17 mouse cellular contexts compared by ENCODE assay signal in genomic region chr11:98320381-98320780, GRCm38 (mm10). TPM values are rescaled to one million over a fixed set of nuclear protein-coding genes. Genes with fewer than 3 reads are reported as not detected.
DNase-seq lines count a peak whose midpoint lies in the region; ATAC-seq and TF ChIP-seq lines count a peak whose summit lies in the region.
"Had no signal": no experiment of that assay in that cellular context is flagged by ENCODE, and none has a peak within 500 bp of the region (broad histone marks: within the 10 kb centered on the region; RNA-seq: fewer than 3 reads in every experiment).

No protein-coding gene starts in this region.

- H3K4me1 ChIP-seq in hindbrain, embryonic 15.5 days (replicated peaks), result peaks cover 37% of the 10 kb centered on the region; the same call in 1 of the 2 replicates
- H3K4me1 ChIP-seq in hindbrain, embryonic 10.5 days (replicated peaks), result no peaks in the 10 kb centered on the region
- H3K4me1 ChIP-seq in forebrain, embryonic 11.5 days (replicated peaks; ENCODE audit: control insufficient read depth, insufficient read depth, low read length), result no peaks in the 10 kb centered on the region
- H3K4me1 ChIP-seq in intestine, embryonic 15.5 days (replicated peaks), result no peaks in the 10 kb centered on the region
- H3K4me1 ChIP-seq in liver, postnatal 0 days (ENCODE audit: insufficient read depth), result no peaks in the 10 kb centered on the region
- H3K4me1 ChIP-seq: limb, embryonic 12.5 days; megakaryocyte, embryonic 14.5 days had no signal

- TF ChIP-seq EP300 in liver, postnatal 0 days (IDR thresholded peaks at IDR 0.05; ENCODE audit: low read depth), result no peak

- no peaks in the 10 kb centered on the region for H3K36me3 ChIP-seq in hindbrain, embryonic 15.5 days
- H3K36me3 ChIP-seq in hindbrain, embryonic 10.5 days, result no peaks in the 10 kb centered on the region
- no peaks in the 10 kb centered on the region for H3K36me3 ChIP-seq in forebrain, embryonic 11.5 days (ENCODE audit: control insufficient read depth, insufficient read depth, low read length)
- no peaks in the 10 kb centered on the region for H3K36me3 ChIP-seq in intestine, embryonic 15.5 days
- H3K36me3 ChIP-seq in liver, postnatal 0 days (replicated peaks; ENCODE audit: insufficient read depth, low read length), result no peaks in the 10 kb centered on the region
- H3K36me3 ChIP-seq: limb, embryonic 12.5 days had no signal

- no peak for DNase-seq in hindbrain, embryonic 10.5 days (ENCODE audit: low spot score)
- peak; percentile 66 for DNase-seq in right cerebral cortex, postnatal 4 days
- DNase-seq in right cerebral cortex, adult 2 months (ENCODE audit: low spot score in 2 of 2), result no peak
- peak; percentile 54 for DNase-seq in forebrain, embryonic 11.5 days (ENCODE audit: low spot score)
- no peak for DNase-seq in liver
- no peak for DNase-seq in liver, postnatal 0 days
- DNase-seq: gastrocnemius, postnatal 25 days; lung, embryonic 14.5 days had no signal

- TF ChIP-seq CTCF in liver, postnatal 0 days (IDR thresholded peaks at IDR 0.05; ENCODE audit: low read depth), result no peak

- peak overlapping the region; percentile 69 for H3K27ac ChIP-seq in hindbrain, embryonic 15.5 days (replicated peaks)
- H3K27ac ChIP-seq in hindbrain, embryonic 10.5 days, result no peak overlapping the region
- H3K27ac ChIP-seq in forebrain, embryonic 11.5 days (ENCODE audit: low read depth, low read length), result no peak overlapping the region
- no peak overlapping the region for H3K27ac ChIP-seq in intestine, embryonic 15.5 days
- no peak overlapping the region for H3K27ac ChIP-seq in liver, postnatal 0 days (ENCODE audit: low read depth)
- H3K27ac ChIP-seq: limb, embryonic 12.5 days had no signal

- no peaks in the 10 kb centered on the region for H3K9me3 ChIP-seq in hindbrain, embryonic 15.5 days
- H3K9me3 ChIP-seq in hindbrain, embryonic 10.5 days, result no peaks in the 10 kb centered on the region
- no peaks in the 10 kb centered on the region for H3K9me3 ChIP-seq in forebrain, embryonic 11.5 days (ENCODE audit: control insufficient read depth, low read length)
- H3K9me3 ChIP-seq in intestine, embryonic 15.5 days, result no peaks in the 10 kb centered on the region
- no peaks in the 10 kb centered on the region for H3K9me3 ChIP-seq in liver, postnatal 0 days (ENCODE audit: low read length)
- H3K9me3 ChIP-seq: limb, embryonic 12.5 days; megakaryocyte, embryonic 14.5 days had no signal

- H3K27me3 ChIP-seq in hindbrain, embryonic 15.5 days, result peaks cover 89% of the 10 kb centered on the region
- H3K27me3 ChIP-seq in hindbrain, embryonic 10.5 days (ENCODE audit: insufficient read depth, poor library complexity, severe bottlenecking), result peaks cover 100% of the 10 kb centered on the region
- peaks cover 100% of the 10 kb centered on the region for H3K27me3 ChIP-seq in forebrain, embryonic 11.5 days (ENCODE audit: control insufficient read depth, insufficient read depth, low read length)
- H3K27me3 ChIP-seq in intestine, embryonic 15.5 days (replicated peaks), result peaks cover 100% of the 10 kb centered on the region
- peaks cover 98% of the 10 kb centered on the region for H3K27me3 ChIP-seq in liver, postnatal 0 days (ENCODE audit: insufficient read depth, low read length)

- 0 out of 2 replicates have a peak overlapping the region, but pooled peaks have one; percentile 3 for H3K4me3 ChIP-seq in hindbrain, embryonic 15.5 days
- H3K4me3 ChIP-seq in hindbrain, embryonic 10.5 days, result no peak overlapping the region
- H3K4me3 ChIP-seq in forebrain, embryonic 11.5 days (ENCODE audit: low read depth, low read length), result no peak overlapping the region
- H3K4me3 ChIP-seq in intestine, embryonic 15.5 days (replicated peaks), result no peak overlapping the region
- no peak overlapping the region for H3K4me3 ChIP-seq in liver, postnatal 0 days (ENCODE audit: low read depth, low read length)
- H3K4me3 ChIP-seq: limb, embryonic 12.5 days; megakaryocyte, embryonic 14.5 days had no signal

- H3K4me2 ChIP-seq in hindbrain, embryonic 15.5 days, result peak overlapping the region; percentile 39
- H3K4me2 ChIP-seq in forebrain, embryonic 11.5 days (ENCODE audit: low read depth, low read length, severe bottlenecking), result no peak overlapping the region
- no peak overlapping the region for H3K4me2 ChIP-seq in intestine, embryonic 15.5 days (replicated peaks)
- no peak overlapping the region for H3K4me2 ChIP-seq in liver, postnatal 0 days (ENCODE audit: low read depth, low read length)
- H3K4me2 ChIP-seq: limb, embryonic 12.5 days; lung, embryonic 14.5 days had no signal

- H3K9ac ChIP-seq in hindbrain, embryonic 15.5 days, result no peak overlapping the region
- H3K9ac ChIP-seq in forebrain, embryonic 11.5 days (ENCODE audit: low read length), result no peak overlapping the region
- H3K9ac ChIP-seq in intestine, embryonic 15.5 days, result no peak overlapping the region
- H3K9ac ChIP-seq in liver, postnatal 0 days (replicated peaks), result no peak overlapping the region
- H3K9ac ChIP-seq: limb, embryonic 12.5 days; lung, embryonic 14.5 days had no signal

- WGBS in hindbrain, embryonic 15.5 days, result 6% methylated on average over 12 of the region's 12 CpGs
- 8% methylated on average over 12 of the region's 12 CpGs for WGBS in hindbrain, embryonic 10.5 days
- 12% methylated on average over 12 of the region's 12 CpGs for WGBS in forebrain, embryonic 11.5 days
- whole genome bisulfite sequencing in intestine, embryonic 15.5 days, result 14% methylated on average over 12 of the region's 12 CpGs
- 18% methylated on average over 12 of the region's 12 CpGs for WGBS in liver, postnatal 0 days (ENCODE audit: insufficient replicate concordance)

- ATAC-seq in hindbrain, embryonic 15.5 days (ENCODE audit: low FRiP score, low read depth), result no peak
- no peak for ATAC-seq in forebrain, embryonic 11.5 days (replicated peaks; ENCODE audit: low FRiP score)
- no peak for ATAC-seq in intestine, embryonic 15.5 days
- ATAC-seq in liver, postnatal 0 days, result no peak
- ATAC-seq: intestine, embryonic 16.5 days had no signal

RNA-seq across cellular contexts. Expression of gene Neurod2, which starts 9.1 kb away (rescaled TPM):
- 20.9 and 28.6 TPM in 2 replicates for polyA plus RNA-seq in hindbrain, embryonic 15.5 days (2015; fragmentation: Nextera tagmentation; extraction: Ambion mirVana)
- 0.07 and 0.13 TPM in 2 replicates for polyA plus RNA-seq in hindbrain, embryonic 10.5 days (2016; fragmentation: Nextera tagmentation; extraction: Ambion mirVana)
- 3.8 and 5.8 TPM in 2 replicates for polyA plus RNA-seq in forebrain, embryonic 11.5 days (2014; fragmentation: Nextera tagmentation; extraction: Ambion mirVana)
- polyA plus RNA-seq in intestine, embryonic 15.5 days (2015; fragmentation: Nextera tagmentation; extraction: Ambion mirVana), result 0.09 TPM in 2 replicates
- polyA plus RNA-seq in liver, postnatal 0 days (2015; fragmentation: Nextera tagmentation; extraction: Ambion mirVana), result not detected in 2 replicates
- polyA plus RNA-seq: heart, embryonic 14.5 days; large intestine, adult 2 months; lung, embryonic 14.5 days; stomach, embryonic 16.5 days; urinary bladder, adult 2 months had no signal

RNA-seq across cellular contexts. Expression of gene Ppp1r1b, which starts 27.8 kb away (rescaled TPM):
- polyA plus RNA-seq in hindbrain, embryonic 15.5 days (2015; fragmentation: Nextera tagmentation; extraction: Ambion mirVana), result 6.1 and 6.9 TPM in 2 replicates
- polyA plus RNA-seq in hindbrain, embryonic 10.5 days (2016; fragmentation: Nextera tagmentation; extraction: Ambion mirVana), result 1.0 and 1.3 TPM in 2 replicates
- 0.29 and 0.41 TPM in 2 replicates for polyA plus RNA-seq in forebrain, embryonic 11.5 days (2014; fragmentation: Nextera tagmentation; extraction: Ambion mirVana)
- 52.2 and 68.9 TPM in 2 replicates for polyA plus RNA-seq in intestine, embryonic 15.5 days (2015; fragmentation: Nextera tagmentation; extraction: Ambion mirVana)
- 5.4 and 6.6 TPM in 2 replicates for polyA plus RNA-seq in liver, postnatal 0 days (2015; fragmentation: Nextera tagmentation; extraction: Ambion mirVana)

RNA-seq across cellular contexts. Expression of gene Stard3, which starts 37.8 kb away (rescaled TPM):
- polyA plus RNA-seq in hindbrain, embryonic 15.5 days (2015; fragmentation: Nextera tagmentation; extraction: Ambion mirVana), result 36.5 and 40.3 TPM in 2 replicates
- 55.5 and 57.8 TPM in 2 replicates for polyA plus RNA-seq in hindbrain, embryonic 10.5 days (2016; fragmentation: Nextera tagmentation; extraction: Ambion mirVana)
- 38.1 and 39.9 TPM in 2 replicates for polyA plus RNA-seq in forebrain, embryonic 11.5 days (2014; fragmentation: Nextera tagmentation; extraction: Ambion mirVana)
- 39.4 and 39.7 TPM in 2 replicates for polyA plus RNA-seq in intestine, embryonic 15.5 days (2015; fragmentation: Nextera tagmentation; extraction: Ambion mirVana)
- 14.5 and 15.4 TPM in 2 replicates for polyA plus RNA-seq in liver, postnatal 0 days (2015; fragmentation: Nextera tagmentation; extraction: Ambion mirVana)

Comparison
In these comparisons a context has a peak if more than half of its experiments do, and no peak if none do; other contexts are left out.
1. DNase-seq: peak in right cerebral cortex, postnatal 4 days (single experiment) and forebrain, embryonic 11.5 days (single experiment); none in hindbrain, embryonic 10.5 days (single experiment), right cerebral cortex, adult 2 months (0 of 2), liver (single experiment) and liver, postnatal 0 days (single experiment).